Mouse (Mus musculus): ENCODE data around the gene Trim28.

Trim28 gene

GRCm38 (mm10) chr7:12998851-12999250, at the start of gene Trim28:
Gene Trim28, plus strand, starts transcription at chr7:12999114.
- DNase-seq, result no peak

GRCm38 (mm10) chr7:12949872-12950229, 49.1 kb upstream of the Trim28 start:
- DNase-seq, result no peak

GRCm38 (mm10) chr7:12954896-12955295, 44.0 kb upstream of the Trim28 start:
- DNase-seq, result no peak

- DNase-seq, result no peak
Measured at GRCm38 (mm10) chr7:12957511-12957910, 41.4 kb upstream of the Trim28 start.

- DNase-seq, result no peak
Measured at GRCm38 (mm10) chr7:12958948-12959347, 40.0 kb upstream of the Trim28 start.

GRCm38 (mm10) chr7:12959718-12960117, 39.2 kb upstream of the Trim28 start:
- DNase-seq, result no peak

- DNase-seq, result peak; percentile 64
Measured at GRCm38 (mm10) chr7:12961511-12962141, 37.3 kb upstream of the Trim28 start.

- peak; percentile 94 for DNase-seq
Measured at GRCm38 (mm10) chr7:12965678-12966091, 33.2 kb upstream of the Trim28 start, which contains the start of gene Zfp324. Gene Zfp324, plus strand, starts transcription at chr7:12965838.

GRCm38 (mm10) chr7:12966104-12966845, 32.6 kb upstream of the Trim28 start:
- DNase-seq, result peak; percentile 81

GRCm38 (mm10) chr7:12970906-12971305, 28.0 kb upstream of the Trim28 start:
- DNase-seq, result no peak

GRCm38 (mm10) chr7:12977682-12978389, 21.1 kb upstream of the Trim28 start, which contains the start of gene Zfp446:
Gene Zfp446, plus strand, starts transcription at chr7:12977848.
- DNase-seq, result peak; percentile 99

GRCm38 (mm10) chr7:12978931-12979722, 19.8 kb upstream of the Trim28 start:
- DNase-seq, result no peak

GRCm38 (mm10) chr7:12979776-12980175, 19.1 kb upstream of the Trim28 start:
- no peak for DNase-seq

- no peak for DNase-seq
Measured at GRCm38 (mm10) chr7:12980291-12980690, 18.6 kb upstream of the Trim28 start.

- no peak for DNase-seq
Measured at GRCm38 (mm10) chr7:12985724-12986123, 13.2 kb upstream of the Trim28 start.

- no peak for DNase-seq
Measured at GRCm38 (mm10) chr7:12986906-12987305, 12.0 kb upstream of the Trim28 start.

- no peak for DNase-seq
Measured at GRCm38 (mm10) chr7:12987409-12988189, 11.3 kb upstream of the Trim28 start.

- DNase-seq, result peak; percentile 27
Measured at GRCm38 (mm10) chr7:12992222-12992621, 6.7 kb upstream of the Trim28 start.

- DNase-seq, result no peak
Measured at GRCm38 (mm10) chr7:12993148-12993547, 5.8 kb upstream of the Trim28 start.

GRCm38 (mm10) chr7:12995862-12996261, 3.1 kb upstream of the Trim28 start:
- DNase-seq, result no peak

- DNase-seq, result no peak
Measured at GRCm38 (mm10) chr7:12997230-12997629, 1.7 kb upstream of the Trim28 start.

GRCm38 (mm10) chr7:12998053-12998452, 861 bp upstream of the Trim28 start, which contains the start of gene Slc27a5:
Gene Slc27a5, minus strand, starts transcription at chr7:12998192.
- DNase-seq, result no peak
